Mouse (Mus musculus) spleen, postnatal 36 days (tissue): ENCODE measurements at regions not wholly inside any gene's neighbourhood (a gene's known extent, or its start where the extent isn't known, plus 50 kb on each side); places are given as distances from the start of the nearest gene placed in this dataset.

Experiments used
- DNase-seq, 2 experiments: peaks; one replicate each; pipeline ENCODE4 v3.0.0; 2022; ENCODE audit warnings: low spot score in 2 of 2, mixed read lengths in 1 of 2

GRCm38 (mm10) chr14:68973636-68974101 lies 320.4 kb downstream of the Synb start:
- DNase-seq, result no peak

GRCm38 (mm10) chr14:68966758-68967157 lies 327.3 kb downstream of the Synb start:
- peak; percentile 63 to 66 for DNase-seq

- DNase-seq, result no peak
These were observed 339.3 kb downstream of the Synb start for GRCm38 (mm10) chr14:68954577-68955460.

GRCm38 (mm10) chr14:68945906-68946305 lies 348.2 kb downstream of the Synb start:
- DNase-seq, result no peak

- DNase-seq, result no peak
These were observed 348.7 kb downstream of the Synb start for GRCm38 (mm10) chr14:68945434-68945833.

GRCm38 (mm10) chr14:68941759-68942158 lies 352.3 kb downstream of the Synb start:
- no peak for DNase-seq

GRCm38 (mm10) chr14:68941132-68941690 lies 352.9 kb downstream of the Synb start:
- DNase-seq, result peak; percentile 10 to 19

GRCm38 (mm10) chr14:68935303-68935662 lies 358.8 kb downstream of the Synb start:
- DNase-seq, result no peak

- DNase-seq, result no peak
These were observed 359.3 kb downstream of the Synb start for GRCm38 (mm10) chr14:68934611-68935302.

GRCm38 (mm10) chr14:68927814-68928213 lies 366.3 kb downstream of the Synb start:
- DNase-seq, result peak; percentile 18 to 35

- no peak for DNase-seq
These were observed 371.0 kb downstream of the Synb start for GRCm38 (mm10) chr14:68923054-68923453.

- DNase-seq, result peak; percentile 53 to 58
These were observed 372.1 kb downstream of the Synb start for GRCm38 (mm10) chr14:68922035-68922434.

GRCm38 (mm10) chr14:68918526-68919045 lies 375.5 kb downstream of the Synb start:
- DNase-seq, result peak; percentile 74 to 77

- DNase-seq, result no peak
These were observed 394.2 kb downstream of the Synb start for GRCm38 (mm10) chr14:68899921-68900320.

- DNase-seq, result no peak
These were observed 416.9 kb downstream of the Synb start for GRCm38 (mm10) chr14:68877171-68877570.

GRCm38 (mm10) chr14:68861071-68861470 lies 433.0 kb downstream of the Synb start:
- no peak for DNase-seq

- DNase-seq, result no peak
These were observed 436.2 kb downstream of the Synb start for GRCm38 (mm10) chr14:68857948-68858347.

GRCm38 (mm10) chr14:68848506-68848905 lies 445.6 kb downstream of the Synb start:
- no peak for DNase-seq

- DNase-seq, result no peak
These were observed 446.5 kb downstream of the Synb start for GRCm38 (mm10) chr14:68847609-68848008.

- DNase-seq, result no peak
These were observed 473.9 kb downstream of the Synb start for GRCm38 (mm10) chr14:68820241-68820640.

GRCm38 (mm10) chr14:68808976-68809375 lies 485.1 kb downstream of the Synb start:
- no peak for DNase-seq

GRCm38 (mm10) chr14:68807918-68808317 lies 486.2 kb downstream of the Synb start:
- DNase-seq, result no peak
